Mouse (Mus musculus): ENCODE measurements around the gene Fam3c. TPM values are rescaled to one million over a fixed set of nuclear protein-coding genes. Genes with fewer than 3 reads are reported as not detected.

The Fam3c gene
- polyA plus RNA-seq, 1 experiment, result 19.4 TPM

- Histone ChIP-seq H3K4me3 (no peak overlapping the region), H3ac (ENCODE audit: control insufficient read depth, insufficient read length) (no peak overlapping the region), H3K4me2 (ENCODE audit: low read depth) (no peak overlapping the region), H3K27me3 (ENCODE audit: control insufficient read depth, insufficient read depth, insufficient read length) (no peaks in the 10 kb centered on the region), H3K36me3 (ENCODE audit: control insufficient read depth, insufficient read depth) (peaks cover 9% of the 10 kb centered on the region), H3K79me2 (ENCODE audit: control insufficient read depth, insufficient read depth) (no peaks in the 10 kb centered on the region)
- TF ChIP-seq POLR2A (IDR thresholded peaks at IDR 0.05; ENCODE audit: insufficient read length, low read depth), result no peak
- no peak for TF ChIP-seq REST (IDR thresholded peaks at IDR 0.05; ENCODE audit: insufficient read depth, insufficient read length)
- no peak for TF ChIP-seq MAX (IDR thresholded peaks at IDR 0.05; ENCODE audit: low read depth)
- no peak for TF ChIP-seq CEBPB (IDR thresholded peaks at IDR 0.05; ENCODE audit: insufficient read depth, poor library complexity, severe bottlenecking)
- no peak for TF ChIP-seq USF1 (IDR thresholded peaks at IDR 0.05; ENCODE audit: low read depth)
- TF ChIP-seq POLR2AphosphoS2 (IDR thresholded peaks at IDR 0.05; ENCODE audit: insufficient read length, low read depth), result no peak
- TF ChIP-seq SRF (IDR thresholded peaks at IDR 0.05; ENCODE audit: control insufficient read depth, insufficient read length, low read depth), result no peak
- no peak for TF ChIP-seq TCF12 (IDR thresholded peaks at IDR 0.05; ENCODE audit: insufficient read depth, poor library complexity, severe bottlenecking)
- TF ChIP-seq TCF3 (IDR thresholded peaks at IDR 0.05; ENCODE audit: insufficient read length, low read depth), result no peak
Observed at GRCm38 (mm10) chr6:22339763-22340542, 16.1 kb downstream of the Fam3c start.

- Histone ChIP-seq H3K79me2 (ENCODE audit: control insufficient read depth, insufficient read depth) (no peaks in the 10 kb centered on the region), H3K4me2 (ENCODE audit: low read depth) (no peak overlapping the region), H3ac (ENCODE audit: control insufficient read depth, insufficient read length) (no peak overlapping the region), H3K27me3 (ENCODE audit: control insufficient read depth, insufficient read depth, insufficient read length) (no peaks in the 10 kb centered on the region), H3K4me3 (no peak overlapping the region), H3K36me3 (ENCODE audit: control insufficient read depth, insufficient read depth) (no peaks in the 10 kb centered on the region)
- no peak for TF ChIP-seq TCF3 (IDR thresholded peaks at IDR 0.05; ENCODE audit: insufficient read length, low read depth)
- no peak for TF ChIP-seq CEBPB (IDR thresholded peaks at IDR 0.05; ENCODE audit: insufficient read depth, poor library complexity, severe bottlenecking)
- TF ChIP-seq USF1 (IDR thresholded peaks at IDR 0.05; ENCODE audit: low read depth), result no peak
- no peak for TF ChIP-seq MAX (IDR thresholded peaks at IDR 0.05; ENCODE audit: low read depth)
- TF ChIP-seq POLR2AphosphoS2 (IDR thresholded peaks at IDR 0.05; ENCODE audit: insufficient read length, low read depth), result no peak
- no peak for TF ChIP-seq REST (IDR thresholded peaks at IDR 0.05; ENCODE audit: insufficient read depth, insufficient read length)
- no peak for TF ChIP-seq TCF12 (IDR thresholded peaks at IDR 0.05; ENCODE audit: insufficient read depth, poor library complexity, severe bottlenecking)
- no peak for TF ChIP-seq SRF (IDR thresholded peaks at IDR 0.05; ENCODE audit: control insufficient read depth, insufficient read length, low read depth)
- TF ChIP-seq E2F4 (IDR thresholded peaks at IDR 0.05; ENCODE audit: insufficient read depth), result no peak
- TF ChIP-seq POLR2A (IDR thresholded peaks at IDR 0.05; ENCODE audit: insufficient read length, low read depth), result no peak
Observed at GRCm38 (mm10) chr6:22332548-22332947, 23.5 kb downstream of the Fam3c start.

DNA sequence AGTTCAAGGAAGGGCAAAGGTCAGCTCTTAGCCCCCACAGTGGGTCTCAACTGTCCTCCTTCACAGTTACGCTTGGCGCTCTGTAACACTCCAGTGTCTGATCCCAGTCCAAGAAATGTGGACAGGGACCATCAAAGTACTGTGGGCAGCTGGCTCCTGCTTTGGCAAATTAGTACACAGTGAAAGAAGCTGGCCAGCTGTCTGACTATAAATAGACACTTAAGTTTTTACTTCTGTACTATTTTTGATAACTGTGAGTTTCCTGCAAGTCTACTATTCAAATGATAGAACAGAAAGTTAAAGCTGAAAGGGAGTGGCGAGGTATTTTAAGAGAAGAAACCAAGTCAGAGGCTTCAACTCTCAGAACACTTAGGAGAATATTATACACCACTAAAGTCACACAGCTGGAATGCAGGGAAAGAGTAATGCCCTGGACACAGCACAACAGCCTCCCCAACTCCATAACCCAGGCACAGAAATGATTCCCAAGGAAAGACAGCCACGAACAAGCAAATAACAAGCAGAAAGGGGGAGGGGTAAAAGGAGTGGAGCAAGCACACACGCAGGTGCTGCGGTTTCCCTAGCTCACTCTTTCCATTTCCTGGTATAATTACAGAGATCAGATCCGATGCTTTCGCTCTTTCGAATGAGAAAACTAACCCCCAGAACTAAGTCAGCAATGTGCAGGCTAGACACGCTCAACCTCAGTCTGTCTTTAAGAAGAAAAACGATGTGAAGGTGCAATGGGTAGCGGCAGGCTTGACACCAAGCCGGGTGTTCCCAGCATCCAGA lies 25.7 kb downstream of the Fam3c start:
- H3K4me3 ChIP-seq, result no peak overlapping the region
- no peaks in the 10 kb centered on the region for H3K79me2 ChIP-seq (ENCODE audit: control insufficient read depth, insufficient read depth)
- H3ac ChIP-seq (ENCODE audit: control insufficient read depth, insufficient read length), result no peak overlapping the region
- H3K36me3 ChIP-seq (ENCODE audit: control insufficient read depth, insufficient read depth), result no peaks in the 10 kb centered on the region
- peak overlapping the region; percentile 31 for H3K4me2 ChIP-seq (ENCODE audit: low read depth)
- H3K27me3 ChIP-seq (ENCODE audit: control insufficient read depth, insufficient read depth, insufficient read length), result no peaks in the 10 kb centered on the region
- peak; percentile 61 for TF ChIP-seq TCF12 (IDR thresholded peaks at IDR 0.05; ENCODE audit: insufficient read depth, poor library complexity, severe bottlenecking)
- TF ChIP-seq E2F4 (IDR thresholded peaks at IDR 0.05; ENCODE audit: insufficient read depth), result no peak
- TF ChIP-seq CEBPB (IDR thresholded peaks at IDR 0.05; ENCODE audit: insufficient read depth, poor library complexity, severe bottlenecking), result no peak
- TF ChIP-seq MYOD1 (IDR thresholded peaks at IDR 0.05; ENCODE audit: control insufficient read depth in 1 of 3, insufficient read length in 2 of 3, low read depth in 2 of 3), result peak; percentile 58 to 68 (median 62)
- TF ChIP-seq MYOG (IDR thresholded peaks at IDR 0.05; ENCODE audit: control insufficient read depth in 1 of 3, insufficient read depth in 1 of 3, insufficient read length in 2 of 3, low read depth in 2 of 3), result peak in 2 of 3 experiments; percentile 59 to 79
- TF ChIP-seq SRF (IDR thresholded peaks at IDR 0.05; ENCODE audit: control insufficient read depth, insufficient read length, low read depth), result no peak

DNA sequence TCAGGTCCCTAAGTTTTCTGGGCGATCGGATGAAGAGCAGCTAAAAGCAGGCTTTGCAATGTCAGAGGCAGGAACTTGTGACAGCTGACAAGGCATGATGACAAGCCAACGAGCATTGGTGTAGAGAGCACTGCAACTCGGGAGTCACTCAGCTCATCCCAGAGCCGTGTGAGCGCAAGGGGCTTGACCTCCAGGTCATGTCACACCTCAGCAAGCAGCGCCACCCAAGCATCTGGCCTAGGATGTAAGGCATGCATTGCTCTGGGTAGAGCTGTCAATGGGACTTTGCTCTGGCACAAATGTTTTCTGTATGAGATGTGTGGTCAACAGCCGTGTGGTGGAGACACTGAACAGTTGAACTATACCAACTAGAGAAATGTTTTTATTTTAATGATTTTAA lies 28.1 kb downstream of the Fam3c start:
- no peak overlapping the region for H3K4me2 ChIP-seq (ENCODE audit: low read depth)
- H3K4me3 ChIP-seq, result no peak overlapping the region
- no peaks in the 10 kb centered on the region for H3K27me3 ChIP-seq (ENCODE audit: control insufficient read depth, insufficient read depth, insufficient read length)
- no peaks in the 10 kb centered on the region for H3K79me2 ChIP-seq (ENCODE audit: control insufficient read depth, insufficient read depth)
- TF ChIP-seq POLR2AphosphoS2 (IDR thresholded peaks at IDR 0.05; ENCODE audit: insufficient read length, low read depth), result no peak
- no peak for TF ChIP-seq REST (IDR thresholded peaks at IDR 0.05; ENCODE audit: insufficient read depth, insufficient read length)
- no peak for TF ChIP-seq POLR2A (IDR thresholded peaks at IDR 0.05; ENCODE audit: insufficient read length, low read depth)
- TF ChIP-seq MYOD1 (IDR thresholded peaks at IDR 0.05; ENCODE audit: control insufficient read depth in 1 of 3, insufficient read length in 2 of 3, low read depth in 2 of 3), result no peak
- no peak for TF ChIP-seq SRF (IDR thresholded peaks at IDR 0.05; ENCODE audit: control insufficient read depth, insufficient read length, low read depth)
- TF ChIP-seq MAX (IDR thresholded peaks at IDR 0.05; ENCODE audit: low read depth), result no peak
- TF ChIP-seq TCF3 (IDR thresholded peaks at IDR 0.05; ENCODE audit: insufficient read length, low read depth), result no peak
- TF ChIP-seq MYOG (IDR thresholded peaks at IDR 0.05; ENCODE audit: control insufficient read depth in 1 of 3, insufficient read depth in 1 of 3, insufficient read length in 2 of 3, low read depth in 2 of 3), result no peak
- no peak for TF ChIP-seq TCF12 (IDR thresholded peaks at IDR 0.05; ENCODE audit: insufficient read depth, poor library complexity, severe bottlenecking)
- TF ChIP-seq USF1 (IDR thresholded peaks at IDR 0.05; ENCODE audit: low read depth), result no peak
- TF ChIP-seq E2F4 (IDR thresholded peaks at IDR 0.05; ENCODE audit: insufficient read depth), result no peak
- no peak for TF ChIP-seq CEBPB (IDR thresholded peaks at IDR 0.05; ENCODE audit: insufficient read depth, poor library complexity, severe bottlenecking)
- no peaks in the 10 kb centered on the region for H3K36me3 ChIP-seq (ENCODE audit: control insufficient read depth, insufficient read depth)
- H3ac ChIP-seq (ENCODE audit: control insufficient read depth, insufficient read length), result no peak overlapping the region
